Mouse (Mus musculus): ENCODE results near the gene Cdc25a.

Cdc25a gene

GRCm38 (mm10) chr9:109939401-109939800, 64.0 kb downstream of the Cdc25a start:
- DNase-seq = no peak

DNA sequence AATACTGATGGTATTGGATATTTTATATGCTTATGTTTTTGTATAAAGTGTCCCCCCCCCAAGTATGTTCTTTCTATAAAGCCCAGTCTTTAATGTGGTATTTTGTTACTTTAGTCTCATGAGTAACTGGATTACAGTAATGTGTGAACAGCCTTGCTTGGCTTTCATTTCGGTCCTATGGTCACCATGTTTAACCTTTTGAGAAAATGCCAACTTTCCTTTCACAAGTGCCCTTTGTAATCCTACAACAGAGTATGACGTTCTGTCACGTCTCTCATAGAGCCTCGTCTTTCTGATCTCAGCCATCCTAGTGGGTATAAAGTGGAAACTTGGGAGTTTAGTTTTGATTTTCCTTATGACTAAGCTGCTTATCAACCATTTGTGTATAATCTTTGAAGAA, 67.4 kb downstream of the Cdc25a start:
- DNase-seq = no peak
